In the genomic region with DNA sequence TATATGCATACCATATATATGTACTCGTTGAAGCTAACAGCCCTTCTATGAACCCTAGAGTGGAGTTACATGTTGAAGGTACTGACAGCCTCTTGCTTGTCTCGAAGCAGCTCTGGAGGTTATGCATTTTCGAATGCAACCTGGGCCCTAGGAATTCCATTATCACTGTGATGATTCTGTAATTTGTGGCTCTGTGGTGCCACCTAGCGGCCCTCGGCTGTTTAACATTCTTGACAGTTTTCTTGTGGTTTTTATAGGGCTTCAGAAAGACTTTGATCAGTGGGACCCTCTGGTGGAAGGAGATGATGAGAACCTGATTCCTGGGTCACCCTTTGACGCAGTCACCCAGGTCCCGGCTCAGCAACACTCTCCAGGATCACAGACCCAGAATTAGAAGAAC, we compare ENCODE assay signal across 9 mouse cellular contexts. TPM values are rescaled to one million over a fixed set of nuclear protein-coding genes. Genes with fewer than 3 reads are reported as not detected.
DNase-seq lines count a peak whose midpoint lies in the region; ATAC-seq and TF ChIP-seq lines count a peak whose summit lies in the region.
"Had no signal": no experiment of that assay in that cellular context is flagged by ENCODE, and none has a peak within 500 bp of the region (broad histone marks: within the 10 kb centered on the region; RNA-seq: fewer than 3 reads in every experiment).

No protein-coding gene starts in this region.

- DNase-seq in A20 (ENCODE audit: low read depth, low spot score) (peak; percentile 62), ES-CJ7 (ENCODE audit: low read depth, low spot score) (peak; percentile 64)
- peak; percentile 89 for DNase-seq in forebrain, embryonic 14.5 days (ENCODE audit: low spot score)
- peak; percentile 68 for DNase-seq in kidney, postnatal 10 days
- peak; percentile 74 for DNase-seq in liver, postnatal 0 days
- no peak for DNase-seq in T-cell, adult 2 months (ENCODE audit: low spot score)

- H3K27ac ChIP-seq in forebrain, embryonic 14.5 days (ENCODE audit: low read depth, low read length) = no peak overlapping the region
- no peak overlapping the region for H3K27ac ChIP-seq in liver, postnatal 0 days (ENCODE audit: low read depth)
- H3K27ac ChIP-seq in olfactory bulb, adult 2 months (ENCODE audit: insufficient read depth, low read depth, low read length) = no peak overlapping the region
- H3K27ac ChIP-seq: stomach, embryonic 15.5 days had no signal

- H3K9me3 ChIP-seq in forebrain, embryonic 14.5 days (replicated peaks; ENCODE audit: control insufficient read depth, low read length) = no peaks in the 10 kb centered on the region
- no peaks in the 10 kb centered on the region for H3K9me3 ChIP-seq in liver, postnatal 0 days (ENCODE audit: low read length)
- H3K9me3 ChIP-seq: stomach, embryonic 15.5 days had no signal

- no peak overlapping the region for H3K9ac ChIP-seq in forebrain, embryonic 14.5 days (ENCODE audit: low read length)
- H3K9ac ChIP-seq in liver, postnatal 0 days (replicated peaks) = no peak overlapping the region
- H3K9ac ChIP-seq: stomach, embryonic 15.5 days had no signal

- no peaks in the 10 kb centered on the region for H3K36me3 ChIP-seq in forebrain, embryonic 14.5 days (ENCODE audit: control insufficient read depth, insufficient read depth, low read length)
- no peaks in the 10 kb centered on the region for H3K36me3 ChIP-seq in liver, postnatal 0 days (replicated peaks; ENCODE audit: insufficient read depth, low read length)
- H3K36me3 ChIP-seq: stomach, embryonic 15.5 days had no signal

- H3K4me1 ChIP-seq in forebrain, embryonic 14.5 days (ENCODE audit: control insufficient read depth, insufficient read depth, low read length) = no peaks in the 10 kb centered on the region
- H3K4me1 ChIP-seq in liver, postnatal 0 days (ENCODE audit: insufficient read depth) = no peaks in the 10 kb centered on the region
- H3K4me1 ChIP-seq in olfactory bulb, adult 2 months (ENCODE audit: control insufficient read depth, insufficient read depth, low read length) = no peaks in the 10 kb centered on the region
- H3K4me1 ChIP-seq: stomach, embryonic 15.5 days had no signal

- ATAC-seq in cerebellum, adult (ENCODE audit: insufficient number of reproducible peaks, low FRiP score, low TSS enrichment) = peak; percentile 40
- peak; percentile 68 for ATAC-seq in forebrain, embryonic 14.5 days
- ATAC-seq in liver, postnatal 0 days = no peak

- no peaks in the 10 kb centered on the region for H3K27me3 ChIP-seq in forebrain, embryonic 14.5 days (replicated peaks; ENCODE audit: control insufficient read depth, insufficient read depth, low read length)
- H3K27me3 ChIP-seq in liver, postnatal 0 days (ENCODE audit: insufficient read depth, low read length) = no peaks in the 10 kb centered on the region
- H3K27me3 ChIP-seq: stomach, embryonic 15.5 days had no signal

- H3K4me3 ChIP-seq in forebrain, embryonic 14.5 days (ENCODE audit: low read depth, low read length) = no peak overlapping the region
- H3K4me3 ChIP-seq in liver, postnatal 0 days (ENCODE audit: low read depth, low read length) = no peak overlapping the region
- H3K4me3 ChIP-seq in olfactory bulb, adult 2 months (ENCODE audit: insufficient read depth, low read depth, low read length) = no peak overlapping the region
- H3K4me3 ChIP-seq: stomach, embryonic 15.5 days had no signal

- WGBS in forebrain, embryonic 14.5 days = 20% methylated on average over 7 of the region's 7 CpGs
- 16% methylated on average over 7 of the region's 7 CpGs for WGBS in liver, postnatal 0 days (ENCODE audit: insufficient replicate concordance)
- WGBS in olfactory bulb, adult 2 months = 15% methylated on average over 7 of the region's 7 CpGs

- peak; percentile 79 for TF ChIP-seq CTCF in liver, postnatal 0 days (IDR thresholded peaks at IDR 0.05; ENCODE audit: low read depth)
- TF ChIP-seq CTCF in olfactory bulb, adult 2 months (IDR thresholded peaks at IDR 0.05; ENCODE audit: insufficient read depth, low read depth, low read length) = peak; percentile 36; the same call in 1 of the 2 replicates

- TF ChIP-seq EP300 in liver, postnatal 0 days (IDR thresholded peaks at IDR 0.05; ENCODE audit: low read depth) = no peak

- no peak overlapping the region for H3K4me2 ChIP-seq in forebrain, embryonic 14.5 days (ENCODE audit: low read length)
- no peak overlapping the region for H3K4me2 ChIP-seq in liver, postnatal 0 days (ENCODE audit: low read depth, low read length)
- H3K4me2 ChIP-seq: stomach, embryonic 15.5 days had no signal

- TF ChIP-seq POLR2A in olfactory bulb, adult 2 months (IDR thresholded peaks at IDR 0.05; ENCODE audit: insufficient read depth, low read depth, low read length) = no peak

RNA-seq across cellular contexts. Expression of gene Tdrd6, which starts 18.5 kb away (rescaled TPM):
- 0.11 and 0.16 TPM in 2 replicates for polyA plus RNA-seq in forebrain, embryonic 14.5 days (2014; fragmentation: Nextera tagmentation; extraction: Ambion mirVana)
- polyA plus RNA-seq in liver, postnatal 0 days (2015; fragmentation: Nextera tagmentation; extraction: Ambion mirVana) = not detected in 2 replicates
- not detected in 2 replicates for polyA plus RNA-seq in olfactory bulb, adult 2 months (2012; ENCODE audit: insufficient read depth, insufficient read length, low replicate concordance, missing spikeins)

RNA-seq across cellular contexts. Expression of gene Pla2g7, which starts 43.7 kb away (rescaled TPM):
- polyA plus RNA-seq in forebrain, embryonic 14.5 days (2014; fragmentation: Nextera tagmentation; extraction: Ambion mirVana) = 4.0 and 7.3 TPM in 2 replicates
- polyA plus RNA-seq in liver, postnatal 0 days (2015; fragmentation: Nextera tagmentation; extraction: Ambion mirVana) = 57.0 and 61.4 TPM in 2 replicates
- polyA plus RNA-seq in olfactory bulb, adult 2 months (2012; ENCODE audit: insufficient read depth, insufficient read length, low replicate concordance, missing spikeins) = 307 TPM in 1 of 2 replicates, not detected in the other

RNA-seq across cellular contexts. Expression of gene Slc25a27, which starts 55.4 kb away (rescaled TPM):
- 31.6 and 46.1 TPM in 2 replicates for polyA plus RNA-seq in forebrain, embryonic 14.5 days (2014; fragmentation: Nextera tagmentation; extraction: Ambion mirVana)
- 1.5 and 1.8 TPM in 2 replicates for polyA plus RNA-seq in liver, postnatal 0 days (2015; fragmentation: Nextera tagmentation; extraction: Ambion mirVana)
- not detected in 2 replicates for polyA plus RNA-seq in olfactory bulb, adult 2 months (2012; ENCODE audit: insufficient read depth, insufficient read length, low replicate concordance, missing spikeins)

RNA-seq across cellular contexts. Expression of gene Cyp39a1, which starts 55.6 kb away (rescaled TPM):
- 16.0 and 16.5 TPM in 2 replicates for polyA plus RNA-seq in forebrain, embryonic 14.5 days (2014; fragmentation: Nextera tagmentation; extraction: Ambion mirVana)
- polyA plus RNA-seq in liver, postnatal 0 days (2015; fragmentation: Nextera tagmentation; extraction: Ambion mirVana) = 70.6 and 74.6 TPM in 2 replicates
- polyA plus RNA-seq in olfactory bulb, adult 2 months (2012; ENCODE audit: insufficient read depth, insufficient read length, low replicate concordance, missing spikeins) = not detected in 2 replicates
